Mouse (Mus musculus): Measurements from ENCODE around the gene 1700016H13Rik. TPM values are rescaled to one million over a fixed set of nuclear protein-coding genes. Genes with fewer than 3 reads are reported as not detected.

The 1700016H13Rik gene
- polyA plus RNA-seq, 2 experiments = not detected

GRCm38 (mm10) chr5:103598881-103599280, 56.9 kb downstream of the 1700016H13Rik start:
- Histone ChIP-seq H3K36me3 (replicated peaks; ENCODE audit: control insufficient read depth, insufficient read depth, low read depth) (no peaks in the 10 kb centered on the region), H3K27me3 (ENCODE audit: control insufficient read depth, insufficient read depth, low read length) (no peaks in the 10 kb centered on the region), H3K9ac (replicated peaks) (no peak overlapping the region), H3K9me3 (ENCODE audit: control insufficient read depth, low read length) (no peaks in the 10 kb centered on the region), H3K4me3 (ENCODE audit: insufficient read depth in 1 of 2, low read depth in 2 of 2, low read length in 2 of 2) (no peak overlapping the region), H3K4me2 (ENCODE audit: low read depth) (no peak overlapping the region), H3K4me1 (replicated peaks; ENCODE audit: control insufficient read depth in 2 of 2, insufficient read depth in 2 of 2, low read length in 1 of 2) (no peaks in the 10 kb centered on the region), H3K27ac (no peak overlapping the region)
- ATAC-seq (ENCODE audit: insufficient read depth) (no peak), DNase-seq (ENCODE audit: low read depth in 3 of 3, low spot score in 3 of 3) (no peak)
- TF ChIP-seq CTCF (IDR thresholded peaks at IDR 0.05; ENCODE audit: low read depth) = no peak
- WGBS (ENCODE audit: insufficient replicate concordance) = 78% methylated on average over 5 of the region's 5 CpGs

GRCm38 (mm10) chr5:103598264-103598663, 57.5 kb downstream of the 1700016H13Rik start:
- Histone ChIP-seq H3K27me3 (ENCODE audit: control insufficient read depth, insufficient read depth, low read length) (no peaks in the 10 kb centered on the region), H3K4me2 (ENCODE audit: low read depth) (no peak overlapping the region), H3K4me3 (ENCODE audit: insufficient read depth in 1 of 2, low read depth in 2 of 2, low read length in 2 of 2) (no peak overlapping the region), H3K9ac (replicated peaks) (no peak overlapping the region), H3K27ac (no peak overlapping the region), H3K9me3 (ENCODE audit: control insufficient read depth, low read length) (no peaks in the 10 kb centered on the region), H3K4me1 (replicated peaks; ENCODE audit: control insufficient read depth in 2 of 2, insufficient read depth in 2 of 2, low read length in 1 of 2) (no peaks in the 10 kb centered on the region), H3K36me3 (replicated peaks; ENCODE audit: control insufficient read depth, insufficient read depth, low read depth) (no peaks in the 10 kb centered on the region)
- WGBS (ENCODE audit: insufficient replicate concordance) = 66% methylated on average over 9 of the region's 9 CpGs
- no peak for TF ChIP-seq EP300 (IDR thresholded peaks at IDR 0.05; ENCODE audit: low read depth)
- TF ChIP-seq CTCF (IDR thresholded peaks at IDR 0.05; ENCODE audit: low read depth) = no peak
- DNase-seq (ENCODE audit: low read depth in 3 of 3, low spot score in 3 of 3) (no peak), ATAC-seq (ENCODE audit: insufficient read depth) (no peak)

Other genes with a start within 250 kb of the 1700016H13Rik start
- 0.78 and 1.0 TPM in 2 replicates for gene Ptpn13, start 230.8 kb downstream of the 1700016H13Rik start, polyA plus RNA-seq (2012; rRNA removed)
- 0.53 and 0.73 TPM in 2 replicates for gene Ptpn13, start 230.8 kb downstream of the 1700016H13Rik start, polyA plus RNA-seq (2014; fragmentation: Nextera tagmentation; extraction: Ambion mirVana)
- not detected in 2 replicates for gene Slc10a6, start 26.6 kb downstream of the 1700016H13Rik start, polyA plus RNA-seq (2012; rRNA removed)
- not detected in 2 replicates for gene Slc10a6, start 26.6 kb downstream of the 1700016H13Rik start, polyA plus RNA-seq (2014; fragmentation: Nextera tagmentation; extraction: Ambion mirVana)
- gene Aff1, start 36.4 kb upstream of the 1700016H13Rik start, polyA plus RNA-seq (2012; rRNA removed) = 5.6 and 7.0 TPM in 2 replicates
- 17.1 and 19.2 TPM in 2 replicates for gene Aff1, start 36.4 kb upstream of the 1700016H13Rik start, polyA plus RNA-seq (2014; fragmentation: Nextera tagmentation; extraction: Ambion mirVana)

Data from liver, embryonic 14.5 days (tissue).